Mouse (Mus musculus): ENCODE measurements around the gene Fam149a.

Gene Fam149a

GRCm38 (mm10) chr8:45381963-45382347, at the start of gene Fam149a:
Gene Fam149a (minus strand): TSS chr8:45382291.
- DNase-seq, result no peak

DNA sequence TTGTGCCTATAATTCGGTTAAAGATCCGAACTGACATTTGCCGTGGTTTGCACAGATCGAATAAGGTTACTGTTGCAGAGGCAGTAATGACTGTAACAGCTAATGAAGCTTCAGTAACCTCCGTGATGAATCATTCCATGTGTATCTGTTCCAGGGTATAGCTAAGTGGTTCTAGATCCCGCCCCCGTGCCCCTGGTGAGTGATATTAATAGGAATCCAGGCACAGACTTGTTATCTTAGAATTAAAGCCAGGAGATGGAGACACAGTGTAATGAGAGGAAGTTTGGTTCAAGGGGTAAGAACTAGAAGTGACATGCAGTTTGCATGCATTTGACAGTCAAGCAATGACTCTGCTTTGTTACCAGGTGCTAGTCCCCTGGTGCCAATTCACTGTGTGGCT, 38.1 kb upstream of the Fam149a start:
- no peak for DNase-seq

GRCm38 (mm10) chr8:45414965-45415364, 32.9 kb upstream of the Fam149a start:
- DNase-seq, result no peak

DNA sequence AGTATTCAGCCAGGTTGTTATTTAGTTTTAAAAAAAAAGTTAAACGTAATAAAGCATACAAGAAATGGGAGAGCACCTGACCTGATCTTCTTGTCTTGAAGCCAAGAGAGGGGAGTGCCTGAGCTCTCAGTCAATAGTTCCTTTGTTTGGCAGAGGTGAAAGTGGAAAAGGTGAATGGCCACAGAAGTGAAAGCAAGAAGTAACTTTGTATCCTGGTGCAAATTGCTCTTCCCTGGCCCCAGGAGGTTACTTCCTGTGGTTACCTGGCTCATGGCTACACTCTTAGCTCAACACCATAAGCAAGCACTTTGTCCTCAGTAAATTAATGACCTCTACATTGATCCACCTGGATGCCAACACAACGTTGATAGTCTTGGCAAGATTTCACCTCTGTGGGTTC, 28.8 kb upstream of the Fam149a start, which contains the start of gene Tlr3:
Tlr3 (minus strand) TSS at position 199 of the 400 bp plus-strand sequence.
- no peak for DNase-seq

GRCm38 (mm10) chr8:45410146-45410880, 28.2 kb upstream of the Fam149a start:
- DNase-seq, result peak; percentile 7

DNA sequence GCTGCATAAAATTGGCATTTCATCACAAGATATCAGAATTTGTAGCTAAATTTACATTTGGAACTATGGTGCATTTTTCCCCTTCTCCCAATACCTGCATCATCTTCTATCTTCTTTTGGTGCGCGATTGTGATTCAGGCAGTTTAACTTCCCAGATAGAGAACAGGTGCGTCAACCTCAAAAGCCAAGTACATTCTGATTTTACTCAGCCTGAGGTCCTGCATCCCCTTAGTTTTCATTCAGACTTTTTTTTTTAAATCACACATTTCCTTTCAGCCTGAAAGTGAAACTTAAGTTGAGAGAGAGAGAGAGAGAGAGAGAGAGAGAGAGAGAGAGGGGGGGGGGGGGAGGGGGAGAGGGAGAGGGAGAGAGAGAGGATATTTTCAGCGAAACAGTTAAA, 27.6 kb upstream of the Fam149a start:
- no peak for DNase-seq

GRCm38 (mm10) chr8:45383250-45383649, 1.2 kb upstream of the Fam149a start:
- DNase-seq, result no peak

DNA sequence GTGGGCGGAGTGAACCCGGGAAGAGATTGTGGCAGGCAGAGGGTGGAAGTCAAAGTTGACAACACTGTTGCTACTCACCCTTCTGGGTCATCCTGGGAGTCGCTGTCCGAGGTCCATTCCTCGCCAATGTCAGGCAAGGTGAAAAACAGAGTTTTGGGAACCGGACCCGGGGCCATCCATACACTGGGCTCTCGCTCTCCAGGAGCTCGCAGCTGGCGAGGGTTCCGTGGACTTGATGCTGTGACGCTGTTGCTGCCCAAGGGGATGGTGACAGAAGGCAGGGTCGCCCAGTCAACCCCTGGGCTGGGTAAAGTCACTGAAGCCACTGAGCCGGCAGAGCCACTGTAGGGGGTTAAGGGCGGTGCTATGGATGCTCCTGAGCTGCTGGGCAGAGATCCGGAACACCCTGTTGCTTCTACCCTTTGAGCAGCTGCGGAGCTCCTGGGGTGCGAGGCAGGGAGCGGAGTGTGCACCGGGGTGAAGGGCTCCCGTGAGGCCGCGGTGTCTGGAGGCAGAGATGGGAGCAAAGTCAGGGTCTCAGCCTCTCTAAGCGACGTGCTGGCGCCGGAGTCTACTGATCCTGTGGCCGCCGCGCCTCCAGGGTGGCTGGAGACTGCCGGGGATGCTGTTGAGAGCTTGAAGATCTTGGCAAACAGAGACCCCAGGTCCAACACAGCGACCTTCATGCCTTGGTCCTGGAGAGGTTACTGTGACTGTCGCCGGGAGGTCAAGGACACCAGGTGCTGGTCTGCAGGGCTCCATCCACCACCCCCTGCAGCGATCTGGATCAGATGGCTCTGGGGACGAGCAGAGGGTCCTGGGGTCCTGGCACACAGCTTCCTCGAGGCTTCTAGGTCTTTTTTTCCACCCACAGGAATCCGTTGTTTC, 772 bp downstream of the Fam149a start:
- DNase-seq, result no peak

- no peak for DNase-seq
Measured at GRCm38 (mm10) chr8:45380598-45380997, 1.5 kb downstream of the Fam149a start.

DNA sequence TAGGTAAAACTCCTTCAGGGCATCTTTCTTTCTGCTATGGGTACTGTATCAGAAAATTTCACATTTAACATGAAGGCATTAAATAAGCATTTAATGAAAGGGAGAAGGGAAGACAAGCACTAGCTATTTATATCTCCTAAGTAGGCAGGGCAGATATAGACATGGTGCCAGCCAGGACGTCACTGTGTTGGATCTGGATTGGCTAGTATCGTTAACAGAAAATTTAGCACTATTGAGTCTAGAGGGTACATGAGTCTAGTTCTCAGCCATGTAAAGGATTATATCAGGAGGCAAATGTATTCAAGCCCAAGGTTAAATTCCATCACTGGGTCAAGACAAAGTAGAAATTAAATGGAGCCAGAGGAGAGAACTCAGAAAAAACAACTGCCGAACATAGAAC, 8.0 kb downstream of the Fam149a start:
- no peak for DNase-seq

GRCm38 (mm10) chr8:45367154-45367553, 14.9 kb downstream of the Fam149a start:
- DNase-seq, result no peak

DNA sequence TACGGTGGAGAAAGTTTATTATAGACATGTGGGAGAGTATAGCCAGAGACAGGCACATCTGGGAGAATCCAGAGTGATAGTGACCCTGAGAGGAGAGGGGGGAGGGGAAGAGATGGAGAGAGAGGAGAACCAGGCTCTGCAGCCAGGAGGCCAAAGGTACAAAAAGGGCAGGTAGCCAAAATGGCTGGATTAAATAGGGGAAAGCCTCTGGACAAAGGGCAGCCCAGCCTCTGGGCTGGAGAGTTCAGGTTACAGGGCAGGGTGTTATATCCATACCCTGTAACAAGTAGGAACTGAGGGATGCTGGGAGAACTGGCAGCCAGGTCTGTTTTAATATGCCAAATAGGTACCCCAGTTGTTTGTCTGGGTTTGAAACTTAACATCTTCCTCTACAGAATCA, 18.9 kb downstream of the Fam149a start:
- DNase-seq, result no peak

- no peak for DNase-seq
Measured at GRCm38 (mm10) chr8:45362323-45362722, 19.8 kb downstream of the Fam149a start.

- no peak for DNase-seq
Measured at GRCm38 (mm10) chr8:45359091-45359605, 22.9 kb downstream of the Fam149a start.

- peak; percentile 32 for DNase-seq
Measured at GRCm38 (mm10) chr8:45358132-45358918, 23.8 kb downstream of the Fam149a start.

DNA sequence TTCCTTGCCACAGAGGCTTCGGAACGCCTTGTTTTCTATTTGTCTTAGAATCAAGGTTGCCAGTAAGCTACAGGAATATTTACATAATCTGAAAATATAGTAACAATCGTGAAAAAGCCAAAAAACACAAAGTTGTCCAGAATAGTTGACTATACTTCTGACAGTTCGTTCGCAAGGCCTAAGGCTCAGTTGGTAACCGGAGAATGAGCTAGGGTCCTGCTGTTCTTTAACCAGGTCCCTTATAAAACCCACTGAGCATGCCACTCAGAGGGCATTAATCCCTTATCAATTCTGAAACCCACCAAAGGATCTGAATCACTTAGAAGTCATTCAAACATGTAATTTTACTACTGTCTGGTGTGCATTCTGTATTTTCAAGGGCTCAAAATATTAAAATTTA, 26.3 kb downstream of the Fam149a start:
- no peak for DNase-seq

- peak; percentile 32 for DNase-seq
Measured at GRCm38 (mm10) chr8:45345031-45345430, 37.1 kb downstream of the Fam149a start.

DNA sequence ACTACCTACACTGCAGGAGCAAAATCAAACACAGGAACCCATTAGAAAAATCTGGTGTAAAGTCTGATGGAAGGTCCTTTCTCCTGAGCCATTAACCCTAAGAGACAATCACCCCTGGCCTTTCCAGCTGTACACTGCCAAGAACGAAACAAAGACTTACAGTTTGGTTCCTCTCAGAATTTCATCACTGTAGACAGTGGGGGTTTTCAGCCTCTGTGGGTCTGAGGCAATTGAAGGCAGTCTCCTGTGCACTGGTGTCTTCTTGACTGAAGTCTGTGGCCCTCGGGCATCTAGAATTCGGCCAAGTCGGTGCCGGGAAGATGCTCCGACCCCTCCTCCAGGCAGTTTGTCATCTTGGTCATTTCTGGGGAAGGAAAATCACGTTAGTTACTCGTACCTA, 37.8 kb downstream of the Fam149a start:
- no peak for DNase-seq

DNA sequence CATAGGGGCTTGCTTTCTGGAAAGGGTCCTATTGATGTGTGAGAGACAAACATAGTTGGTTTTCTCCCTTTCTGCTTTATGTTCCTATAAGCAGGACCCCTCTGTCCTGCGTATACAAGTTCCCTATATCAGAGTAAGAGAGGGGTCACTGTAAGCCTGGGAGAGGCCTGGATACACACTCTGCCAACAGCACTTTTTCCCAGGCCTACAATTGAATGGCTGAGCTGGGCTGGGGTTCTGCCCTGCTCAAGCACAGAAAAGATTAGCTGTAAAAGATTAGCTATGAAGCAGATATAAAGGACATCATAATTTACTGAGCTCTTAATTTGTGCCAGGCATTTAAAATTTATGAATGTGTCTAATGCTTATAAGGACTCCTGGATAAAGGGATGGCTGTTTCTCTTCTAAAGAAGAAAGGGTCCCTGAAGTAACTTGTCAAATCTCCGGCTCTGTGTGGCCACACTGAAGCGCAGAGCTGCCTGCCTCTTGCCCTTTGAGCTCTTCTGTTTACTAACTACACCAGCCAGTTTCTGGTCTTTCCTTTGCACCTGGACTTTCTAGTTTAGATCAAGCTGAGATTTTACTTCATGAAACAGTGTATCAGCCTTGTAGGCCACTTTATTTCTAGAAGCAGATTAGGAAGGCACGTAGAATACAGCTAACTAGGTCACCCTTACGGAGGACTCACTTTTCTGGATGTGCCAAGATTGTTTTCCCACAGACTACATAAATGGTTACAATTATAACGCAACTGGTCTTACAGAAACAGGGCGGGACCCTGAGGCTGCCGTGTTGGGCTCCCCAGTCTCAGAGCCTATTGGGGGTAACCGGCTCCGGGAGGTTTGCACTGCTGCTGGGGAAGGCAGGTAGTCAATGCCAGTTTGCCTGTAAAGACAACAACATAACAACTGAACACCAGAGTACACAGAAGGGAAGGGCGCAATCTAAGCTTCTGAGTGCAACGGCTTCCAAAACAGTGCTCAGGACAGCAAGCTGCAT, 40.2 kb downstream of the Fam149a start:
- DNase-seq, result no peak

- no peak for DNase-seq
Measured at GRCm38 (mm10) chr8:45333493-45333892, 48.6 kb downstream of the Fam149a start.

DNA sequence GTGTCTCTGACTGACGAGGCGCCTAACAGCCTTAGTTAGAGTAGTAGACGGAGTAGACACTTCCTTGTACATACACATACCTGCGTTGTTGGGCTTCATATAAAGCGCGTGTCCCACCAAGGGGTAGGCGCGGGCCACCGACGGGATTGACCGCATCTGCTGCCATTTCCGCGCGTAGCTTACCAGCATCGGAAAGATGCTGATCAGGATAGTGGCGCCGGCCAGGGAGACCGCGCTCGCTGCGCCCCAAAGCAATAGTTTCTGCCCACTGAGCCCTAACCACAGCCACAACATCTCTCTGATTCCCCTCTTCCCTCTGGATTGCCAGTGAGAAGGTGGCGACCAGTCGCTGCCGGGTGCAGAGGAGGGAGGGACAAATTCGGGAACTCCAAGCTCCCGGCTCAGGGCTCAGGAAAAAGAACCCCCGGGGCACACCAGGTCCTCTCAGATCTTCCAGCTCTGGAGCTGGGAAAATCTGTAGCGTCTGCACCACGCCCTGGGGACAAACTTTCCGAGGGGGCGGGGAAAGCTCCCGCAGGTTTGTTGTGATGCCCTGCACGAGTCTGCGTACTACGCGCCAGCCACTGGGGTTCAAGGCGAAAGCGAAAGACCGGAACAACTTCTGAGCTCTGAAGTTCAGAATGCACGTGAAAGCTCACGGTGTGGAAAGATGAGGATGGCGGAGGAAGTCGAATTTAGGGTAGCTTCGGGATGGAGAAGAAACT, 49.2 kb downstream of the Fam149a start, which contains the start of gene Cyp4v3:
Cyp4v3 (minus strand) TSS at position 532 of the 725 bp plus-strand sequence.
- no peak for DNase-seq

Measured in cerebellum, adult 11 months (tissue).